Mouse (Mus musculus): ENCODE results near the gene Btbd9. TPM values are rescaled to one million over a fixed set of nuclear protein-coding genes. Genes with fewer than 3 reads are reported as not detected.

The Btbd9 gene
- polyA plus RNA-seq, 1 experiment = 15.3 TPM

DNA sequence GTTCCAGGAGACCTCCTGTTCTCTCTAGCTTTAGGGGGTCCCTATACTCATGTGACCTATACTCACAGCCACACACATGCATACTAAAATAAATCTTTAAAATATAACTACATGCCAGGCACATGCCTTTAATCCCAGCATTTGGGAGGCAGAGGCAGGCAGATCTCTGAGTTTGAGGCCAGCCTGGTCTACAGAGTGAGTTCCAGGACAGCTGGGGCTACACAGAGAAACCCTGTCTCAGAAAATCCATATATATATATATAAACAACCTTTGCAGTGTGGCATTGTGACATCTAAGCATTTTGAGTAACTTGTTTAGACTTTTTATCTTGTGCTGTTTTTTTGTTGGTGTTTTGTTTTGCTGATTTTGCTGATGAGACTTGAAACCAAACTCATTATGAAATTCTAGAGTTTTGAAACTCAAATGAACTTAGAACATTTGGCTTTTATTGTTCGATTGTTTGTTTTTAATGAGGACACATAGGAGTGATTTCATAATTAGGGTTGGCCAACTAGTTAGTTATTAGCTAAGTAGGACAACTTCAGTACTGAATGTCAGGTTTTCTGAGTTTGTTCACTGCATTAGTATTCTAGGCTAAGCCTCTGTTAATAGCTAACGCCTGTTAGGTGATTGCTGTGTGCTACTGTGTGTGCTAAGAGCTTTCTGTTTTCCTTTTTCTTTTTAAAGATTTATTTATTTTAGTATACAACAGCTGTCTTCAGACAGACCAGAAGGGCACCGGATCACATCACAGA lies 42.0 kb upstream of the Btbd9 start:
- Histone ChIP-seq H3ac (ENCODE audit: control insufficient read depth, insufficient read length, low read depth) (no peak overlapping the region), H3K27me3 (ENCODE audit: control insufficient read depth, insufficient read depth, insufficient read length) (no peaks in the 10 kb centered on the region), H3K4me3 (ENCODE audit: insufficient read depth, poor library complexity, severe bottlenecking) (no peak overlapping the region), H3K79me3 (ENCODE audit: low read depth) (no peaks in the 10 kb centered on the region), H3K36me3 (ENCODE audit: control insufficient read depth, insufficient read depth) (no peaks in the 10 kb centered on the region), H3K79me2 (ENCODE audit: control insufficient read depth, insufficient read depth) (no peaks in the 10 kb centered on the region)
- TF ChIP-seq MYOD1 (IDR thresholded peaks at IDR 0.05; ENCODE audit: control insufficient read depth, insufficient read length, low read depth) = no peak
- no peak for TF ChIP-seq MAX (IDR thresholded peaks at IDR 0.05)
- no peak for TF ChIP-seq CEBPB (IDR thresholded peaks at IDR 0.05; ENCODE audit: low read depth)
- TF ChIP-seq USF1 (IDR thresholded peaks at IDR 0.05; ENCODE audit: low read depth) = no peak
- TF ChIP-seq FOSL1 (IDR thresholded peaks at IDR 0.05; ENCODE audit: insufficient read depth, low read length, poor library complexity, severe bottlenecking) = no peak
- TF ChIP-seq MYOG (IDR thresholded peaks at IDR 0.05; ENCODE audit: control insufficient read depth, extremely low read depth, insufficient read length) = no peak
- no peak for TF ChIP-seq CTCF (IDR thresholded peaks at IDR 0.05; ENCODE audit: control insufficient read depth, insufficient read depth, insufficient read length)

DNA sequence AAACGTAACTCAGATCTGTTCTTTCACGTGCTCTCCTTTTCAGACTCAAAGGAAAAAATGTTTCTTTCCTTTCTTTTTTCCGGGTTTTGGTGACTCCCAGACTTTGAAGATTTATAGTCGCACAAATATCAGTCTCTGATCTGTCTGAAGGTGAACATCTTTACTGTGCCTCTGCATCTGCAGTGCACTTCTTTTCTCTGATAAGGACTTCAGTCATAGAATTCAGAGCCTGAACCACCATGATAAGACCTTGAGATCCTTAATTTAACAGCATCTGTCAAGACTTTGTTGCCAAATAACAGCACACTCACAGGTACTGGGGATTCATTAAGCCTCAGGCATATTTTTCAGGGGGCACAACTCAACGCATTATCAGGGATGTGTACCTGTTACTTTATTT lies 39.9 kb upstream of the Btbd9 start:
- no peaks in the 10 kb centered on the region for H3K27me3 ChIP-seq (ENCODE audit: control insufficient read depth, insufficient read depth, insufficient read length)
- H3K4me3 ChIP-seq (ENCODE audit: insufficient read depth, poor library complexity, severe bottlenecking) = no peak overlapping the region
- no peak for TF ChIP-seq MYOD1 (IDR thresholded peaks at IDR 0.05; ENCODE audit: control insufficient read depth, insufficient read length, low read depth)
- TF ChIP-seq USF1 (IDR thresholded peaks at IDR 0.05; ENCODE audit: low read depth) = no peak
- TF ChIP-seq CEBPB (IDR thresholded peaks at IDR 0.05; ENCODE audit: low read depth) = no peak
- TF ChIP-seq FOSL1 (IDR thresholded peaks at IDR 0.05; ENCODE audit: insufficient read depth, low read length, poor library complexity, severe bottlenecking) = no peak
- no peak for TF ChIP-seq MYOG (IDR thresholded peaks at IDR 0.05; ENCODE audit: control insufficient read depth, extremely low read depth, insufficient read length)
- no peak for TF ChIP-seq MAX (IDR thresholded peaks at IDR 0.05)
- no peak for TF ChIP-seq CTCF (IDR thresholded peaks at IDR 0.05; ENCODE audit: control insufficient read depth, insufficient read depth, insufficient read length)
- H3K79me3 ChIP-seq (ENCODE audit: low read depth) = peaks cover 7% of the 10 kb centered on the region
- peaks cover 10% of the 10 kb centered on the region for H3K79me2 ChIP-seq (ENCODE audit: control insufficient read depth, insufficient read depth)
- no peaks in the 10 kb centered on the region for H3K36me3 ChIP-seq (ENCODE audit: control insufficient read depth, insufficient read depth)
- H3ac ChIP-seq (ENCODE audit: control insufficient read depth, insufficient read length, low read depth) = no peak overlapping the region

DNA sequence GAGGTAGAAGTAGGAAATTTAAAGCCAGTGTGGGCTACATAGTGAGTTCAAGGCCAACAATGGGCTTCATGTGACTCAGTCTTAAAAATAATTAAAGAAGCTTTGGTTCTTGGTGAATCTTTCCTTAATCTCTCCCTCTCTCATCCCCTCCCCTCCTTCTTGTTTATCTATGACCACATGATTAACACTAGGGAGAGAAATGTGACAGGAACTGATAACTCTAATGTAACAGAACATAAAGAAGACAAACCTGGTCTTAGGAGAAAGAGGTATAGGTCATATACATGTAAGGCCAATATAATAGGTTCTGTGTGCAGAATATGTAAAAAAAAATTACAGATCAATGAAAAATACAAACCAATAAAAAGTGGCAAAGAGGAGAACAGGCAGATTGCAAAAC lies 37.1 kb upstream of the Btbd9 start:
- no peaks in the 10 kb centered on the region for H3K27me3 ChIP-seq (ENCODE audit: control insufficient read depth, insufficient read depth, insufficient read length)
- TF ChIP-seq CEBPB (IDR thresholded peaks at IDR 0.05; ENCODE audit: low read depth) = no peak
- TF ChIP-seq MAX (IDR thresholded peaks at IDR 0.05) = no peak
- no peak for TF ChIP-seq CTCF (IDR thresholded peaks at IDR 0.05; ENCODE audit: control insufficient read depth, insufficient read depth, insufficient read length)
- TF ChIP-seq USF1 (IDR thresholded peaks at IDR 0.05; ENCODE audit: low read depth) = no peak
- TF ChIP-seq MYOD1 (IDR thresholded peaks at IDR 0.05; ENCODE audit: control insufficient read depth, insufficient read length, low read depth) = no peak
- no peak for TF ChIP-seq FOSL1 (IDR thresholded peaks at IDR 0.05; ENCODE audit: insufficient read depth, low read length, poor library complexity, severe bottlenecking)
- no peak for TF ChIP-seq MYOG (IDR thresholded peaks at IDR 0.05; ENCODE audit: control insufficient read depth, extremely low read depth, insufficient read length)
- H3K79me2 ChIP-seq (ENCODE audit: control insufficient read depth, insufficient read depth) = peaks cover 38% of the 10 kb centered on the region
- H3ac ChIP-seq (ENCODE audit: control insufficient read depth, insufficient read length, low read depth) = no peak overlapping the region
- H3K79me3 ChIP-seq (ENCODE audit: low read depth) = peaks cover 26% of the 10 kb centered on the region
- peaks cover under 1% of the 10 kb centered on the region for H3K36me3 ChIP-seq (ENCODE audit: control insufficient read depth, insufficient read depth)
- no peak overlapping the region for H3K4me3 ChIP-seq (ENCODE audit: insufficient read depth, poor library complexity, severe bottlenecking)

DNA sequence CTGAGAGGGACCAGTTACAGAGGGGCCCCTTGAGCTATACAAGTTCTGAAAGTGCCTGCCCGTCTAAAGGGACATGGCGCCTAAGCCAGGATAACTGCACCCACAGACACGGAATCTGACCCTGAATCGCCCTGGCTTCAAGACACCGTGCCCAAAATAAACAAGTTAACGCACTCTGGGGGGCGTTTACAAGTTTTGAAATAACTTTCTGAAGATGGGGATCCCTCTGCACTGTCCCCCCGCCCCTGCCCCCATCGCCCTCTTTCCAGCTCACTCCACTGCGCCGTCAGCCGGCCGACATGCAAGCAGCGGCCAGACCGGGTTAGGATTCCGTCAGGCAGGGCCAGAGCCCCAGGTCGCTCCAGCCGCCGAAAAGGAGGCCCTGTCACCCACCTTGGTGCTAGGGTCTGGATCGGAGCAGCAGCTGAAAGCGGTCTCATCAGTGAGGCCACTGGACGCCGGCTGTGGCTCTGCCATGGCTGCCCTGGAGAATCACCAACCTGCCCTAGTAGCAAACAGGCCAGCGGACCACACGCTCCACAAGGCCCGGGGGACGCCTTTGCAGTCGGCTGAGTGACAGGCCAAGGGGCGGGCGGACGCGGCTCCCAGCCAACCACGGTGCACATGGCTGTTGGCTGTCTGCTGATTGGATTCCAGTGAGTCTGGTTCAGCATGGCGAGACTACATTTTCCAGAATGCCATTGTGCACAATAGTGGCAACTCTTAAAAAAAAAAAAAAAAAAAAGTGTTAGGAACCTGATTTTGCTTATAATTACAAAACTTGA lies 36.0 kb upstream of the Btbd9 start:
- peaks cover 49% of the 10 kb centered on the region for H3K79me2 ChIP-seq (ENCODE audit: control insufficient read depth, insufficient read depth)
- H3ac ChIP-seq (ENCODE audit: control insufficient read depth, insufficient read length, low read depth) = peak overlapping the region; percentile 64
- TF ChIP-seq MAX (IDR thresholded peaks at IDR 0.05) = peak; percentile 54
- TF ChIP-seq CTCF (IDR thresholded peaks at IDR 0.05; ENCODE audit: control insufficient read depth, insufficient read depth, insufficient read length) = peak; percentile 36
- TF ChIP-seq USF1 (IDR thresholded peaks at IDR 0.05; ENCODE audit: low read depth) = no peak
- peak overlapping the region; percentile 72 for H3K4me3 ChIP-seq (ENCODE audit: insufficient read depth, poor library complexity, severe bottlenecking)
- no peaks in the 10 kb centered on the region for H3K27me3 ChIP-seq (ENCODE audit: control insufficient read depth, insufficient read depth, insufficient read length)
- H3K79me3 ChIP-seq (ENCODE audit: low read depth) = peaks cover 36% of the 10 kb centered on the region
- H3K36me3 ChIP-seq (ENCODE audit: control insufficient read depth, insufficient read depth) = peaks cover 6% of the 10 kb centered on the region

DNA sequence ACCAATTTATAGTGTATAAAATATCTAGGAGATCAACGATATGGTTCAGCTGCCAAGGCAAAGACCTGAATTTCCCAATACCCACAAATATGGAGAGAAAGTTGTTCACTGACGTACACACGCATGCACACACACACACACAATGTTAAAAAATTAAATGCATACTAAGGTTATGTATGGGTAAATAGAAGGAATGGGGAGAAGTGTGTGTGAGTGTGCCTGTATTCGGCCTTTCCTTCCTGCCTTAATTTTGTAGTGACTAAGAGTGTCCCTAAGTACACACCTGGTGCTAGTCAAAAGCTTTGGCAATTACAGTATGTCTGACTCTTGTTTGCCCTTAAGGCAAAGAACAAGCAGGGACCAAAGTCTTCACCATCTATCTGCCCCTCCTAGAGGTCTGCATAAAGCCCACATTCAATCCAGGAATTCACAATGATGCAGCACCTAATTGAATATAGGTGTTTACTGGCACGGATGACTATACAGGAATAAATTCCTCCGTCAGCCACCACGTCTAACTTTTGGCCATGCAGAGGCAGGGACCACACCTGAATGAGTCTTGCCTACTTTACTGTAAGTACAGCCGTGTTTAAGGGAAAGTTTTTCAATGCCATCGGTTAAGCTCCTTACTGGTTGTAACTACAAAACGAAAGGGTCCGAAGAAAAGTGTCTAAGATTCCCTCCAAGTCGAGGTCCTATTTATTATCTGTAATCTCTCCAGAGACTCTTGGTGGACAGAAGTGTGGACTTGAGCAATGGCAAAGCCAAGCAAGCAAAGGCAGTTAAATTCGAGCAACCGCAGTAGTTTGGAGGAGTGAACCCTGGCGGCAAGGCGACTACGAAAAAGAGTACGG lies 35.2 kb upstream of the Btbd9 start:
- TF ChIP-seq MYOD1 (IDR thresholded peaks at IDR 0.05; ENCODE audit: control insufficient read depth, insufficient read length, low read depth) = no peak
- no peak for TF ChIP-seq CEBPB (IDR thresholded peaks at IDR 0.05; ENCODE audit: low read depth)
- TF ChIP-seq MYOG (IDR thresholded peaks at IDR 0.05; ENCODE audit: control insufficient read depth, extremely low read depth, insufficient read length) = no peak
- TF ChIP-seq MAX (IDR thresholded peaks at IDR 0.05) = no peak
- TF ChIP-seq FOSL1 (IDR thresholded peaks at IDR 0.05; ENCODE audit: insufficient read depth, low read length, poor library complexity, severe bottlenecking) = no peak
- no peak for TF ChIP-seq USF1 (IDR thresholded peaks at IDR 0.05; ENCODE audit: low read depth)
- TF ChIP-seq CTCF (IDR thresholded peaks at IDR 0.05; ENCODE audit: control insufficient read depth, insufficient read depth, insufficient read length) = no peak
- H3K36me3 ChIP-seq (ENCODE audit: control insufficient read depth, insufficient read depth) = peaks cover 9% of the 10 kb centered on the region
- H3ac ChIP-seq (ENCODE audit: control insufficient read depth, insufficient read length, low read depth) = peak overlapping the region; percentile 64
- H3K27me3 ChIP-seq (ENCODE audit: control insufficient read depth, insufficient read depth, insufficient read length) = no peaks in the 10 kb centered on the region
- H3K79me3 ChIP-seq (ENCODE audit: low read depth) = peaks cover 41% of the 10 kb centered on the region
- peak overlapping the region; percentile 72 for H3K4me3 ChIP-seq (ENCODE audit: insufficient read depth, poor library complexity, severe bottlenecking)
- H3K79me2 ChIP-seq (ENCODE audit: control insufficient read depth, insufficient read depth) = peaks cover 57% of the 10 kb centered on the region

All from C2C12 (cell line).